8 mouse cellular contexts compared by ENCODE assay signal in the genomic region with DNA sequence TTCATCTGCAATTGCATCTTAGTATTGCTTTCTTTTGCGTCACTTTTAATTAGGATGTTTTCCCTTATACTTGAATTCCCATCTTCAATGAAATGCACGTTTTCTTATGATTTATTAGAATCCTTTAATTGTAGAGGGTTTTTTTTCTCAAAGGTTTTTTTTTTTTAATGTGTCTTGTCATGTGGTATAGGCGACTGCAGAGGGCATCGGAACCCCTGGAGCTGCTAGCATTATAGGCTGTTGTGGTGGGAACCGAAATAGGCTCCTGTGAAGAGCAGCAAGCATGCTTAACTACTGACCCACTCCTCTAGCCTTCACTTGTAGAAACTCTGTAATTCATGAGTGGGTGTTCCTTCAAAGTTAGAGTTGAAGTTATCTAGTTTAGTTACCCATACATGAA. TPM values are rescaled to one million over a fixed set of nuclear protein-coding genes. Genes with fewer than 3 reads are reported as not detected.
A peak's percentile ranks its signal among the peaks of the same experiment; 100 is the strongest.
DNase-seq lines count a peak whose midpoint lies in the region; ATAC-seq and TF ChIP-seq lines count a peak whose summit lies in the region.

No protein-coding gene starts in this region.

- H3K27me3 ChIP-seq in embryonic facial prominence, embryonic 14.5 days (replicated peaks; ENCODE audit: control insufficient read depth, insufficient read depth, low read length) = no peaks in the 10 kb centered on the region
- H3K27me3 ChIP-seq in limb, embryonic 14.5 days (ENCODE audit: control insufficient read depth, insufficient read depth, low read length) = no peaks in the 10 kb centered on the region
- no peaks in the 10 kb centered on the region for H3K27me3 ChIP-seq in stomach, embryonic 15.5 days (replicated peaks)

- ATAC-seq in CD4-positive, CD25-positive, alpha-beta regulatory T cell, adult 4 months = no peak
- no peak for ATAC-seq in embryonic facial prominence, embryonic 14.5 days (ENCODE audit: low read depth)
- ATAC-seq in limb, embryonic 14.5 days (ENCODE audit: low FRiP score, low read depth) = no peak
- no peak for ATAC-seq in stomach, embryonic 15.5 days (ENCODE audit: insufficient read depth, low FRiP score, low read depth)

- peak; percentile 50 for DNase-seq in CD4-positive, CD25-positive, alpha-beta regulatory T cell, adult 2 months (ENCODE audit: low read depth, low spot score)
- DNase-seq in 3T3-L1 (ENCODE audit: low read depth, low spot score) = peak; percentile 65
- DNase-seq in embryonic facial prominence, embryonic 14.5 days (ENCODE audit: low spot score) = peak; percentile 20
- no peak for DNase-seq in limb, embryonic 14.5 days (ENCODE audit: low spot score)
- DNase-seq in kidney, postnatal 14 days = no peak
- no peak for DNase-seq in Muller cell, postnatal 12 days (ENCODE audit: inconsistent ontology term)

- H3K4me1 ChIP-seq in embryonic facial prominence, embryonic 14.5 days (ENCODE audit: control insufficient read depth, insufficient read depth, low read length) = peaks cover 5% of the 10 kb centered on the region; the same call in 1 of the 2 replicates
- H3K4me1 ChIP-seq in limb, embryonic 14.5 days (ENCODE audit: control insufficient read depth, insufficient read depth, low read length) = peaks cover 15% of the 10 kb centered on the region
- H3K4me1 ChIP-seq in stomach, embryonic 15.5 days = peaks cover 29% of the 10 kb centered on the region

- H3K9ac ChIP-seq in embryonic facial prominence, embryonic 14.5 days (ENCODE audit: low read depth, low read length) = peak overlapping the region; percentile 99
- H3K9ac ChIP-seq in limb, embryonic 14.5 days (ENCODE audit: low read depth, low read length, severe bottlenecking) = peak overlapping the region; percentile 98
- peak overlapping the region; percentile 99; the same call in 1 of the 2 replicates for H3K9ac ChIP-seq in stomach, embryonic 15.5 days

- 8% methylated on average over 5 of the region's 5 CpGs for WGBS in embryonic facial prominence, embryonic 14.5 days
- 15% methylated on average over 5 of the region's 5 CpGs for WGBS in limb, embryonic 14.5 days
- WGBS in stomach, embryonic 15.5 days = 13% methylated on average over 5 of the region's 5 CpGs

- no peak for TF ChIP-seq POLR2A in limb, embryonic 14.5 days (IDR thresholded peaks at IDR 0.05; ENCODE audit: borderline replicate concordance, extremely low read depth, insufficient read depth, insufficient read length)

- H3K4me3 ChIP-seq in embryonic facial prominence, embryonic 14.5 days (ENCODE audit: low read depth, low read length) = peak overlapping the region; percentile 99
- H3K4me3 ChIP-seq in limb, embryonic 14.5 days (replicated peaks; ENCODE audit: low read length) = peak overlapping the region; percentile 99
- peak overlapping the region; percentile 83 for H3K4me3 ChIP-seq in stomach, embryonic 15.5 days (replicated peaks)

- H3K36me3 ChIP-seq in embryonic facial prominence, embryonic 14.5 days (ENCODE audit: control insufficient read depth, insufficient read depth, low read length) = peaks cover 20% of the 10 kb centered on the region; the same call in 1 of the 2 replicates
- H3K36me3 ChIP-seq in limb, embryonic 14.5 days (ENCODE audit: control insufficient read depth, insufficient read depth, low read length) = peaks cover 17% of the 10 kb centered on the region
- H3K36me3 ChIP-seq in stomach, embryonic 15.5 days = no peaks in the 10 kb centered on the region

- peak overlapping the region; percentile 77 for H3K4me2 ChIP-seq in embryonic facial prominence, embryonic 14.5 days (ENCODE audit: low read depth, low read length)
- H3K4me2 ChIP-seq in limb, embryonic 14.5 days (replicated peaks; ENCODE audit: low read depth, low read length, severe bottlenecking) = peak overlapping the region; percentile 72
- peak overlapping the region; percentile 60 for H3K4me2 ChIP-seq in stomach, embryonic 15.5 days

- H3K27ac ChIP-seq in embryonic facial prominence, embryonic 14.5 days (replicated peaks; ENCODE audit: low read depth, low read length) = peak overlapping the region; percentile 96; the same call in 1 of the 2 replicates
- no peak overlapping the region for H3K27ac ChIP-seq in limb, embryonic 14.5 days (replicated peaks; ENCODE audit: low read depth, low read length)
- no peak overlapping the region for H3K27ac ChIP-seq in stomach, embryonic 15.5 days

- no peaks in the 10 kb centered on the region for H3K9me3 ChIP-seq in embryonic facial prominence, embryonic 14.5 days (ENCODE audit: control insufficient read depth, low read length)
- no peaks in the 10 kb centered on the region for H3K9me3 ChIP-seq in limb, embryonic 14.5 days (ENCODE audit: control insufficient read depth, low read length)
- H3K9me3 ChIP-seq in stomach, embryonic 15.5 days = no peaks in the 10 kb centered on the region

RNA-seq across cellular contexts. Expression of a gene that starts 1.1 kb away (rescaled TPM):
- 10 to 100 TPM; 36.3 to 37.1 TPM for polyA plus RNA-seq in CD4-positive, CD25-positive, alpha-beta regulatory T cell, adult 4 months (2017; shearing (Covaris generic))
- 124 and 126 TPM in 2 replicates for polyA plus RNA-seq in embryonic facial prominence, embryonic 14.5 days (2014; fragmentation: Nextera tagmentation; extraction: Ambion mirVana)
- polyA plus RNA-seq in limb, embryonic 14.5 days (2012; rRNA removed) = 67.3 and 83.8 TPM in 2 replicates
- 118 and 119 TPM in 2 replicates for polyA plus RNA-seq in limb, embryonic 14.5 days (2014; fragmentation: Nextera tagmentation; extraction: Ambion mirVana)
- polyA plus RNA-seq in stomach, embryonic 15.5 days (2015; fragmentation: Nextera tagmentation; extraction: Ambion mirVana) = 93.5 and 98.9 TPM in 2 replicates

RNA-seq across cellular contexts. Expression of a gene that starts 22.0 kb away (rescaled TPM):
- polyA plus RNA-seq in CD4-positive, CD25-positive, alpha-beta regulatory T cell, adult 4 months (2017; shearing (Covaris generic)) = 100 to 1,000 TPM; 135 to 193 TPM
- polyA plus RNA-seq in embryonic facial prominence, embryonic 14.5 days (2014; fragmentation: Nextera tagmentation; extraction: Ambion mirVana) = 192 TPM in 2 replicates
- 101 and 108 TPM in 2 replicates for polyA plus RNA-seq in limb, embryonic 14.5 days (2012; rRNA removed)
- polyA plus RNA-seq in limb, embryonic 14.5 days (2014; fragmentation: Nextera tagmentation; extraction: Ambion mirVana) = 197 and 204 TPM in 2 replicates
- 197 and 205 TPM in 2 replicates for polyA plus RNA-seq in stomach, embryonic 15.5 days (2015; fragmentation: Nextera tagmentation; extraction: Ambion mirVana)

RNA-seq across cellular contexts. Expression of a gene that starts 47.5 kb away (rescaled TPM):
- polyA plus RNA-seq in CD4-positive, CD25-positive, alpha-beta regulatory T cell, adult 4 months (2017; shearing (Covaris generic)) = not detected
- polyA plus RNA-seq in embryonic facial prominence, embryonic 14.5 days (2014; fragmentation: Nextera tagmentation; extraction: Ambion mirVana) = 0.04 and 0.06 TPM in 2 replicates
- 0.01 and 0.03 TPM in 2 replicates for polyA plus RNA-seq in limb, embryonic 14.5 days (2012; rRNA removed)
- polyA plus RNA-seq in limb, embryonic 14.5 days (2014; fragmentation: Nextera tagmentation; extraction: Ambion mirVana) = 0.04 and 0.06 TPM in 2 replicates
- 12.0 and 12.6 TPM in 2 replicates for polyA plus RNA-seq in stomach, embryonic 15.5 days (2015; fragmentation: Nextera tagmentation; extraction: Ambion mirVana)

Comparison
In these comparisons a context has a peak if more than half of its experiments do, and no peak if none do; other contexts are left out.
1. DNase-seq: peak in CD4-positive, CD25-positive, alpha-beta regulatory T cell, adult 2 months (single experiment), 3T3-L1 (single experiment) and embryonic facial prominence, embryonic 14.5 days (single experiment); none in limb, embryonic 14.5 days (single experiment), kidney, postnatal 14 days (single experiment) and Muller cell, postnatal 12 days (single experiment).
2. RNA of a gene that starts 47.5 kb away (polyA plus RNA-seq): 12.0 to 12.6 TPM in stomach, embryonic 15.5 days; 0.04 to 0.06 TPM in embryonic facial prominence, embryonic 14.5 days, 0.01 to 0.06 TPM in limb, embryonic 14.5 days and not detected in CD4-positive, CD25-positive, alpha-beta regulatory T cell, adult 4 months; every median in the first group is over 10 times any median in the second.
3. Peak in every context shown above with its lines, with median percentiles within 50 percentile points of each other: H3K4me2 ChIP-seq, H3K4me3 ChIP-seq and H3K9ac ChIP-seq.